Mouse (Mus musculus) stomach, postnatal 0 days (tissue): ENCODE results near the gene Cnbp.

ENCODE experiments used
- CTCF ChIP-seq: IDR thresholded peaks from 2 replicates; pipeline ENCODE4 v1.5.1; 2016; ENCODE audit warnings: antibody characterized with exemption, low read depth, mild to moderate bottlenecking, moderate library complexity
- EP300 ChIP-seq: optimal IDR thresholded peaks from 2 replicates; pipeline ENCODE3; 2016; ENCODE audit warnings: antibody characterized with exemption

DNA sequence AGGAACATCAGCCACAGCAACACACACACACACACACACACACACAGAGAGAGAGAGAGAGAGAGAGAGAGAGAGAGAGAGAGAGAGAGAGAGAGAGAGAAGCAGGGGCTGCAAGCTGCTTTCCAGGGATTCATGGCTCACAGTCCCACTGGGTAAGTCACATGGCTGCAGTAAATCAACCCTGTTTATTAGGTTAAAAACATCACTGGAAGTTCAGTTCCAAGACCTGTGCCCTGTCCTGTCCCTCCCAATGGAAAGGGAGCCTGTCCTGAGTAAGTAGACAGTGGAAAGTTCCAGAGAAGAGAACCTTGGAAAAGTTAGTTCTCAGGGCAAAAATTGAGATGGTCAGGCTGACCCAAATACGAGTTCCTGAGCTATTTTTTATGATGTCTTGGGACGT, 53.6 kb downstream of the Cnbp start:
- TF ChIP-seq CTCF: no peak
- no peak for TF ChIP-seq EP300
